Mouse (Mus musculus) retina, embryonic 14.5 days (tissue): ENCODE results near the gene Bmp10.
A peak's percentile ranks its signal among the peaks of the same experiment; 100 is the strongest.
"Not testable (repeated sequence)": the region's sequence is repeated elsewhere in the genome, so short reads cannot be mapped to it uniquely, and the experiment has no call there.

Experiments used
- DNase-seq: peaks from one replicate; pipeline ENCODE4 v3.0.0-alpha.2; 2015; ENCODE audit warnings: low spot score

Bmp10 gene

GRCm38 (mm10) chr6:87447217-87447616 is 18.4 kb downstream of the Bmp10 start:
- DNase-seq: no peak

GRCm38 (mm10) chr6:87449534-87449933 is 20.7 kb downstream of the Bmp10 start:
- DNase-seq: no peak

- DNase-seq: peak; percentile 33
Observed at GRCm38 (mm10) chr6:87451016-87451415, 22.2 kb downstream of the Bmp10 start.

GRCm38 (mm10) chr6:87451771-87452170 is 23.0 kb downstream of the Bmp10 start:
- no peak for DNase-seq

- DNase-seq: no peak
Observed at GRCm38 (mm10) chr6:87455507-87455906, 26.7 kb downstream of the Bmp10 start.

- DNase-seq: peak; percentile 88
Observed at GRCm38 (mm10) chr6:87466221-87466620, 37.4 kb downstream of the Bmp10 start.

- no peak for DNase-seq
Observed at GRCm38 (mm10) chr6:87467373-87467772, 38.6 kb downstream of the Bmp10 start.

- no peak for DNase-seq
Observed at GRCm38 (mm10) chr6:87468372-87468771, 39.6 kb downstream of the Bmp10 start.

- not testable (repeated sequence) for DNase-seq
Observed at GRCm38 (mm10) chr6:87470098-87470497, 41.3 kb downstream of the Bmp10 start.

GRCm38 (mm10) chr6:87475223-87475622 is 46.4 kb downstream of the Bmp10 start:
- DNase-seq: no peak

GRCm38 (mm10) chr6:87478847-87479246 is 50.1 kb downstream of the Bmp10 start:
- DNase-seq: no peak

- DNase-seq: no peak
Observed at GRCm38 (mm10) chr6:87479291-87479999, 50.7 kb downstream of the Bmp10 start.

- no peak for DNase-seq
Observed at GRCm38 (mm10) chr6:87483224-87483899, 54.6 kb downstream of the Bmp10 start.

GRCm38 (mm10) chr6:87483900-87484289 is 55.1 kb downstream of the Bmp10 start:
- no peak for DNase-seq

- DNase-seq: no peak
Observed at GRCm38 (mm10) chr6:87484806-87485205, 56.0 kb downstream of the Bmp10 start.
